Mouse (Mus musculus): Measurements from ENCODE around the gene Spsb1. TPM values are rescaled to one million over a fixed set of nuclear protein-coding genes. Genes with fewer than 3 reads are reported as not detected.

Gene Spsb1
- total and polyA plus RNA-seq, 3 experiments = 0.04 to 0.19 (median 0.07) TPM

- peaks cover 16% of the 10 kb centered on the region for H3K9me3 ChIP-seq (replicated peaks; ENCODE audit: low read length)
- TF ChIP-seq POLR2AphosphoS2 (IDR thresholded peaks at IDR 0.05; ENCODE audit: low read depth, low read length) (no peak), JUND (conservative IDR thresholded peaks at IDR 0.05; ENCODE audit: low read depth, low read length) (peak; percentile 78; the same call in 1 of the 2 replicates), JUN (IDR thresholded peaks at IDR 0.05; ENCODE audit: insufficient read depth, low read depth, low read length) (peak; percentile 70), UBTF (IDR thresholded peaks at IDR 0.05; ENCODE audit: low read depth, low read length) (no peak; the same call in 1 of the 2 replicates), MAFK (IDR thresholded peaks at IDR 0.05; ENCODE audit: insufficient replicate concordance, low read length) (no peak), NELFE (IDR thresholded peaks at IDR 0.05; ENCODE audit: low read depth, low read length) (no peak), ELF1 (IDR thresholded peaks at IDR 0.05; ENCODE audit: low read depth, low read length) (no peak; the same call in 1 of the 2 replicates), NRF1 (IDR thresholded peaks at IDR 0.05; ENCODE audit: low read depth, low read length) (peak; percentile 90), RCOR1 (conservative IDR thresholded peaks at IDR 0.05; ENCODE audit: low read depth, low read length) (peak; percentile 39; the same call in 1 of the 2 replicates), GABPA (IDR thresholded peaks at IDR 0.05; ENCODE audit: insufficient replicate concordance, low read depth, low read length) (no peak), ZNF384 (IDR thresholded peaks at IDR 0.05; ENCODE audit: low read depth, low read length) (peak; percentile 99), EP300 (IDR thresholded peaks at IDR 0.05; ENCODE audit: low read length) (peak; percentile 62; the same call in 1 of the 2 replicates), ZC3H11A (IDR thresholded peaks at IDR 0.05; ENCODE audit: low read depth, low read length) (no peak), MAZ (IDR thresholded peaks at IDR 0.05; ENCODE audit: low read depth, low read length) (no peak), USF2 (conservative IDR thresholded peaks at IDR 0.05; ENCODE audit: low read depth, low read length) (no peak), IRF4 (IDR thresholded peaks at IDR 0.05; ENCODE audit: low read depth, low read length) (peak; percentile 63; the same call in 1 of the 2 replicates), HCFC1 (IDR thresholded peaks at IDR 0.05; ENCODE audit: low read depth, low read length) (no peak; the same call in 1 of the 2 replicates), TBP (conservative IDR thresholded peaks at IDR 0.05; ENCODE audit: low read depth, low read length) (no peak), PAX5 (IDR thresholded peaks at IDR 0.05; ENCODE audit: low read length) (no peak), CHD2 (IDR thresholded peaks at IDR 0.05; ENCODE audit: low read length) (no peak), CTCF (conservative IDR thresholded peaks at IDR 0.05 in 1 of 2, IDR thresholded peaks at IDR 0.05 in 1 of 2; ENCODE audit: low read depth in 2 of 2, low read length in 2 of 2) (peak in 1 of 2 experiments; percentile 18; a peak in 1 of 4 replicates), BHLHE40 (IDR thresholded peaks at IDR 0.05; ENCODE audit: low read depth, low read length) (peak; percentile 99), TCF12 (IDR thresholded peaks at IDR 0.05; ENCODE audit: low read depth, low read length) (peak; percentile 98), SMC3 (IDR thresholded peaks at IDR 0.05; ENCODE audit: low read depth, low read length) (no peak), ZKSCAN1 (IDR thresholded peaks at IDR 0.05; ENCODE audit: borderline replicate concordance, low read depth, low read length) (no peak; the same call in 1 of the 2 replicates), KAT2A (IDR thresholded peaks at IDR 0.05; ENCODE audit: insufficient replicate concordance, low read length) (no peak), SIN3A (IDR thresholded peaks at IDR 0.05; ENCODE audit: low read length) (peak; percentile 87), RAD21 (IDR thresholded peaks at IDR 0.05; ENCODE audit: low read depth, low read length) (no peak; the same call in 1 of the 2 replicates), POLR2A (IDR thresholded peaks at IDR 0.05; ENCODE audit: low read depth, low read length) (peak; percentile 48; the same call in 1 of the 2 replicates), MXI1 (IDR thresholded peaks at IDR 0.05; ENCODE audit: low read depth, low read length) (peak; percentile 83), ETS1 (conservative IDR thresholded peaks at IDR 0.05; ENCODE audit: low read depth, low read length) (peak; percentile 96), MEF2A (IDR thresholded peaks at IDR 0.05; ENCODE audit: borderline replicate concordance, low read depth, low read length) (peak; percentile 39; the same call in 1 of the 2 replicates), MYC (IDR thresholded peaks at IDR 0.05; ENCODE audit: low read depth, low read length) (peak; percentile 79), ZMIZ1 (IDR thresholded peaks at IDR 0.05; ENCODE audit: low read depth, low read length) (no peak), CHD1 (IDR thresholded peaks at IDR 0.05; ENCODE audit: low read depth, low read length) (no peak), MAX (IDR thresholded peaks at IDR 0.05; ENCODE audit: low read length) (peak; percentile 89), E2F4 (IDR thresholded peaks at IDR 0.05; ENCODE audit: insufficient replicate concordance, low read depth, low read length) (no peak), USF1 (IDR thresholded peaks at IDR 0.05; ENCODE audit: low read depth, low read length) (no peak)
- H3K27ac ChIP-seq (ENCODE audit: insufficient read depth, low read depth) = peak overlapping the region; percentile 47
- peaks cover 60% of the 10 kb centered on the region for H3K27me3 ChIP-seq (replicated peaks)
- DNase-seq (ENCODE audit: extremely low read depth) = peak; percentile 98
- no peaks in the 10 kb centered on the region for H3K79me2 ChIP-seq (replicated peaks; ENCODE audit: control insufficient read depth, extremely low read depth, insufficient read depth, poor library complexity, severe bottlenecking)
- in situ Hi-C loops (cut with MboI; ENCODE audit: low pct_ligation_motif_present, low pct_unique_long_range_greater_than_20kb, low sequenced_read_pairs) (no loop called here), dilution Hi-C loops (cut with MboI; ENCODE audit: extremely low pct_ligation_motif_present, extremely low pct_unique_long_range_greater_than_20kb, low sequenced_read_pairs) (no loop called here)
- H3K4me1 ChIP-seq (ENCODE audit: control insufficient read depth in 1 of 2, insufficient read depth in 2 of 2) = peaks cover 10 to 43% of the 10 kb centered on the region in 2 experiments
- H3K4me2 ChIP-seq (ENCODE audit: insufficient read depth, low read depth, poor library complexity, severe bottlenecking) = peak overlapping the region; percentile 81
- peak overlapping the region; percentile 18 to 47 (median 36) for H3K4me3 ChIP-seq (replicated peaks in 1 of 3; ENCODE audit: low read depth in 2 of 3, low read length in 2 of 3, poor library complexity in 1 of 3)
- no peaks in the 10 kb centered on the region for H3K36me3 ChIP-seq (replicated peaks in 1 of 2; ENCODE audit: control insufficient read depth in 1 of 2, insufficient read depth in 1 of 2, low read length in 1 of 2)
- H3K9ac ChIP-seq (ENCODE audit: insufficient read depth, low read depth) = no peak overlapping the region
Observed at GRCm38 (mm10) chr4:149854301-149854708, 100.5 kb downstream of the Spsb1 start.
